Mouse (Mus musculus): ENCODE measurements around the gene Rpl32. TPM values are rescaled to one million over a fixed set of nuclear protein-coding genes. Genes with fewer than 3 reads are reported as not detected.

Gene Rpl32
- 1,000 to 10,000 TPM; 3,185 to 3,320 TPM for total RNA-seq (2023)

GRCm38 (mm10) chr6:115808488-115809231, at the start of gene Rpl32:
Gene Rpl32, minus strand, starts transcription at chr6:115808747.

DNA sequence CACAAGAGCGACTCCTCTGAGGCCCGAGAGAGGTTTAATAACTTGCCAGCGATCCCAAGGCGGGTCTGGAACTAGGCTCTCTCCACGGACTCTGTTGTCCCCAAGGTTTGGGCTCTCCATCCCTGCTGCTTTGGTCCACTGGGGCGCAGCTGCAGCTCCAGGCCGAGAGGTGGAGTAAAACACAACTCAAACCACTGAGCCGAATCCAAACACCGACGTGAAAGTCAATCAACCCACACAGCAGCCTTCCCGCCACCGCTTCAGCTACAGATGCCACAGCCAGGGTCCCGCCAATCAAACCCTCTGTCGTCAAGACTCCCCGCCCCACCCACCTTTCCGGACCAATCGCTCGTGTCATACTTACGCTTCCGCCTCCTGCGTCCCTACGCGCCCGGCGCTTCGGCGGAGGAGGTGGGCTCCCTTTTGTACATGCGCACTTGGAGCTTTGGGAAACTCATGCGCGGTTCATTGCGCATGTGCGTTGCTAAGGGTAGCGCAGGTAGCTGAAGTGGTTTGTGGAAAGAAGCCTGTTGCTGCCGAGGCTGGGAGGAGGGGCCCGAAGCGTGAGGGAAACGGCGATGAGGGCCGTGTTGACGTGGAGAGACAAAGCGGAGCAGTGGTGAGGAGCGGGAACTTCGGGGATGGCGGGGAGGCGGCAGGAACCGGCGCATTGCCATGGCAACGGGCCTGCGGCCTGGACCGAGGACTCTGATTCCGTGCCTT, 44.7 kb upstream of the Rpl32 start, which contains the start of the genes Mbd4 and Ift122:
TSS of gene Mbd4 (minus strand) at position 281 of the 723 bp plus-strand sequence.
TSS of gene Ift122 (plus strand) at position 380 of the 723 bp plus-strand sequence.

GRCm38 (mm10) chr6:115838161-115838597, 29.6 kb upstream of the Rpl32 start, which contains the start of gene Efcab12:
Gene Efcab12, minus strand, starts transcription at chr6:115838412.

GRCm38 (mm10) chr6:115774501-115774921, 34.0 kb downstream of the Rpl32 start, which contains the start of gene Cand2:
Gene Cand2, plus strand, starts transcription at chr6:115774538.

DNA sequence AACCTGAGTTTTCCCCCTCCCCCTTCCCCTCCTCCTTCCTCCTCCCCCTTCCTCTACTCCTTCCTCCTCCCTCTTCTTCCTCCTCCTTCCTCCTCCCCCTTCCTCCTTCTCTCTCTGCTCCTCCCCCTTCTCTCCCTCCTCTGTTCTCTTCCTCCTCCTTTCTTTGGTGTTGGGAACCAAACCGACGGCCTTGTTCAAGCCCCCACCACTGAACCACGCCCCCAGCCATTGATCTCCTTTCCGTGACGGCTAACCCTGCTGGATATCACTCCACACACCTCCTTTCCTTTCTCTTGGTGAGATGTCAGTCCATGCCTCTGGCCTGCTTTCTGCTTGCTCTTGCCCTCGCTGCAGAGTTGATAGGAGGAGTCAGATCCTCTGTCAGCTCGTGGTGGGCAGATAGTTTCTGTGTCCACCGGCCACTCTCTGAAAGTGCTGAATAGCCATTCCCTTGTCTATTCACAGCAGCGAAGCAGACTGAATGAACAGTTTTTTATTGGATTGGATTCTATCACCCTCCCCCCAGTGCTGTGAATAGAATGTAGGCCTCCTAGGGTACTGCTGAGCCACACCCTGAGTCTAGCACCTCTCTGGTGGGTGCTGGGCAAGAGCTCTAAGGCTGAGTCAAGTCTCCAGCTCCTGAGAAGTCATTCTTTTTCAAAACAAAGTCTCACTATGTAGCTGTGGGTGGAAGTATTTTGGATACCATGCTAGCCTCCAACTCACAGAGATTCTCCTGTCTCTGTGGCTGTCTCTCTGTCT, 46.4 kb downstream of the Rpl32 start, which contains the start of gene Tmem40:
TSS of gene Tmem40 (minus strand) at position 416 of the 762 bp plus-strand sequence.

Other genes starting within 250 kb of the Rpl32 start
- gene Mkrn2os, start 216.2 kb downstream of the Rpl32 start, total RNA-seq (2023): not detected
- 10 to 100 TPM; 38.1 to 45.5 TPM for gene Mkrn2, start 206.8 kb downstream of the Rpl32 start, total RNA-seq (2023)
- gene Raf1, start 132.1 kb downstream of the Rpl32 start, total RNA-seq (2023): 100 to 1,000 TPM; 155 to 158 TPM
- under 1 TPM in 1 of 2 experiments, not detected in 1; 0.44 TPM for gene Tmem40, start 46.3 kb downstream of the Rpl32 start, total RNA-seq (2023)
- gene Cand2, start 34.2 kb downstream of the Rpl32 start, total RNA-seq (2023): 1 to 10 TPM; 6.5 to 8.5 TPM
- gene Efcab12, start 29.7 kb upstream of the Rpl32 start, total RNA-seq (2023): 1 to 10 TPM in 1 of 2 experiments, under 1 TPM in 1; 0.99 to 1.2 TPM
- gene Mbd4, start 44.6 kb upstream of the Rpl32 start, total RNA-seq (2023): 1 to 10 TPM; 7.9 to 8.5 TPM
- gene Ift122, start 44.7 kb upstream of the Rpl32 start, total RNA-seq (2023): 1 to 10 TPM; 3.0 to 3.3 TPM
- not detected for gene Rho, start 123.0 kb upstream of the Rpl32 start, total RNA-seq (2023)
- not detected for gene H1foo, start 136.2 kb upstream of the Rpl32 start, total RNA-seq (2023)
- gene Plxnd1, start 186.3 kb upstream of the Rpl32 start, total RNA-seq (2023): 10 to 100 TPM; 23.1 to 27.1 TPM

Measured in T-cell, adult 66 days (primary cell).